Mouse (Mus musculus) ES-Bruce4 (cell line): ENCODE results near the gene Spry1.

Experiments used
- CTCF ChIP-seq: IDR thresholded peaks from one replicate; pipeline ENCODE4 v1.8.1; 2011; ENCODE audit warnings: low read depth, low read length
- EP300 ChIP-seq: IDR thresholded peaks from 2 replicates; pipeline ENCODE4 v1.6.1; 2011; ENCODE audit warnings: low read depth, low read length; ENCODE audit not compliant: insufficient read depth

DNA sequence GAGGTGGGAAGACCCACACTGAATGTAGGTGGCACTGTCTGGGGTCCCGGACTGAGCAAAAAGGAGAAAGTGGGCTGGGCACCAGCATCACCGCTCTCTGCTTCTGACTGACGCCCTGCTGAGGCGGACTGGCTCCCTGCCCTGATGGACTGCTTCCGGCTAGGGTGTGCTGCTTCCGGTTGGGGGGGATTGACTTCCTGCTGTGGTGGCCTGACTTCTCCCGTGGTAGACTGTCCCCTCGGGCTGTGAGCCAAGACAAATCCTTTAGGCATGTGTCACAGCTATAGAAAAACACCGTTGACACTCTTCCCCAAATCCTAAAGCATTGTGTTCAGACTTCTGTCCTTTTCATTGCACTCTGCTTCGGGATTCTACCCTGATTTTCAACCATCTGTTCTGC, 26.0 kb upstream of the Spry1 start:
- TF ChIP-seq CTCF = no peak
- TF ChIP-seq EP300 = no peak
